Mouse (Mus musculus): ENCODE data around the gene Ube2u.

Ube2u gene

DNA sequence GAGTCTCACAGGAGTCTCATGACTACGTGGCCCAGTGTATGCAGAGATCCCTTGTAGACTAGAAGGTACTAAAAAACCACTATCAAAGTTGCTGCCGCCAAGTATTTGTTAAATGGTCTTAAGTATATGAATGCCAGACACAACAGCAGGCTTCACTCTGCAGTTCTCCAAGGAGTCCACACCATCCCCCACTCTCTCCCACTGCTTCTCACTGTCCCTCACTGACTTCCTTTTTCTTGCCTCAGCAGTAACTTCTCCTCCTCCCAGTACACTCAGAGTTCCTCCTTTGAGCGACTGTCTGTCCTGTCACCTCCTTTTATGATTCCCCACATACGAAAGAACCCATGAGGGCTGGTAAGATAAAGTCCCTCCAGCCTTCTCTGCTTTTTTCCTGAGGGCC, 69.3 kb downstream of the Ube2u start:
- no peak for DNase-seq (ENCODE audit: low read depth)

GRCm38 (mm10) chr4:100553296-100553695, 74.6 kb downstream of the Ube2u start:
- no peak for DNase-seq (ENCODE audit: low read depth)

GRCm38 (mm10) chr4:100588236-100589206, 109.9 kb downstream of the Ube2u start:
- peak; percentile 1 for DNase-seq (ENCODE audit: low read depth)

GRCm38 (mm10) chr4:100595771-100596170, 117.1 kb downstream of the Ube2u start:
- DNase-seq (ENCODE audit: low read depth), result no peak

DNA sequence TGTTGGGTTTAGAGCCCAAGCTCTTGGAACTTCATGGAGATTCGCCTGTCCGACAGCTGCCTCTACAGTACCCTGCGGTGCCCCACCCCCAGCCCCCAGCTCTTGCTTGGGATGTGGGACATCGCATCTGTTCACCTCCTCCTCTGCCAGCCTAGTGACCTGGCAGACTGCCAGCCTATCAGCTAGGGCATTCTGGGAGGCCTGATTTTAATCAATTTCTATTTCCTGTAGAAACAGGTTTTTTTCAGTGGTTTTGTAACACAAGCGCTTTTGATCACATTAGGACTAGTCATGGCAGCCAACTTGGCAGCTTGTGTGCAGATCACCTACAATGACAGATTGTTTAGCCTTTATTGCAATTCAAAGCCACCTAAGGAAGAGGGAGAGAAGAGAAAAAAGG, 118.0 kb downstream of the Ube2u start:
- DNase-seq (ENCODE audit: low read depth), result no peak

- DNase-seq (ENCODE audit: low read depth), result no peak
These were observed 118.4 kb downstream of the Ube2u start for GRCm38 (mm10) chr4:100597049-100597448.

Data from induced T-regulatory cell, adult 2 months (primary cell).